Mouse (Mus musculus) embryonic facial prominence, embryonic 12.5 days (tissue): ENCODE data around the gene Trim80. TPM values are rescaled to one million over a fixed set of nuclear protein-coding genes. Genes with fewer than 3 reads are reported as not detected.
"Not testable (repeated sequence)": the region's sequence is repeated elsewhere in the genome, so short reads cannot be mapped to it uniquely, and the experiment has no call there.

Experiments used
- ATAC-seq: fragments of 200-750 bp; cut with Nextera tagmentation; 2 replicates; pipeline ENCODE4 v1.8.0; 2017; ENCODE audit not compliant: insufficient number of reproducible peaks, insufficient read depth, low FRiP score, low TSS enrichment
- H3K27ac ChIP-seq: fragments of 300-500 bp; sonication (generic); 2 replicates; pipeline ENCODE4 v1.5.1; 2016; ENCODE audit warnings: mild to moderate bottlenecking
- H3K27me3 ChIP-seq: fragments of 300-500 bp; sonication (generic); 2 replicates; pipeline ENCODE4 v1.6.1; 2016; ENCODE audit warnings: mild to moderate bottlenecking, moderate library complexity
- H3K36me3 ChIP-seq: fragments of 300-500 bp; sonication (generic); 2 replicates; pipeline ENCODE4 v1.6.1; 2016; ENCODE audit warnings: mild to moderate bottlenecking
- H3K4me1 ChIP-seq: fragments of 300-500 bp; sonication (generic); 2 replicates; pipeline ENCODE4 v1.6.1; 2016
- H3K4me2 ChIP-seq: fragments of 300-500 bp; sonication (generic); replicated peaks from 2 replicates; pipeline ENCODE4 v1.6.1; 2016; ENCODE audit warnings: mild to moderate bottlenecking, moderate library complexity
- H3K4me3 ChIP-seq: fragments of 300-500 bp; sonication (generic); 2 replicates; pipeline ENCODE4 v1.5.1; 2016; ENCODE audit warnings: mild to moderate bottlenecking
- H3K9ac ChIP-seq: fragments of 300-500 bp; sonication (generic); 2 replicates; pipeline ENCODE4 v1.6.1; 2016; ENCODE audit warnings: mild to moderate bottlenecking, moderate library complexity
- H3K9me3 ChIP-seq: fragments of 300-500 bp; sonication (generic); 2 replicates; pipeline ENCODE4 v1.6.1; 2016; ENCODE audit warnings: mild to moderate bottlenecking, moderate library complexity
- WGBS: fragments of 180-500 bp; shearing (Covaris S2); methylation state at CpG from one replicate; pipeline ENCODE4 v1.1.7; 2016; 5-methylcytosine and 5-hydroxymethylcytosine counted together
- polyA plus RNA-seq: library from polyadenylated mRNA; unstranded; fragments of >200 nt; fragmentation: Nextera tagmentation; extraction: Ambion mirVana; gene quantifications from 2 replicates; pipeline ENCODE4 v1.2.1, GENCODE M21; 2016

Gene Trim80
- polyA plus RNA-seq, 1 experiment from 2014 or later, result not detected

- Histone ChIP-seq H3K36me3 (no peaks in the 10 kb centered on the region), H3K9ac (no peak overlapping the region), H3K9me3 (no peaks in the 10 kb centered on the region), H3K27ac (no peak overlapping the region), H3K27me3 (0 out of 2 replicates have a peak, but pooled peaks cover 1% of the 10 kb centered on the region), H3K4me1 (peaks cover 3% of the 10 kb centered on the region), H3K4me3 (no peak overlapping the region), H3K4me2 (no peak overlapping the region)
- ATAC-seq, result no peak
- WGBS, result 85% methylated on average over 8 of the region's 8 CpGs
These were observed 11.5 kb downstream of the Trim80 start for GRCm38 (mm10) chr11:115451781-115452241.

GRCm38 (mm10) chr11:115452281-115452860, 12.0 kb downstream of the Trim80 start:
- H3K27me3 ChIP-seq, result no peaks in the 10 kb centered on the region
- H3K4me3 ChIP-seq, result no peak overlapping the region
- no peak overlapping the region for H3K9ac ChIP-seq
- no peak for ATAC-seq
- no peaks in the 10 kb centered on the region for H3K36me3 ChIP-seq
- no peaks in the 10 kb centered on the region for H3K9me3 ChIP-seq
- WGBS, result 83% methylated on average over 7 of the region's 7 CpGs
- H3K4me2 ChIP-seq, result no peak overlapping the region
- no peak overlapping the region for H3K27ac ChIP-seq
- H3K4me1 ChIP-seq, result no peaks in the 10 kb centered on the region

GRCm38 (mm10) chr11:115453306-115453705, 13.0 kb downstream of the Trim80 start:
- Histone ChIP-seq H3K9me3 (no peaks in the 10 kb centered on the region), H3K4me2 (no peak overlapping the region), H3K4me1 (no peaks in the 10 kb centered on the region), H3K9ac (no peak overlapping the region), H3K4me3 (no peak overlapping the region), H3K36me3 (no peaks in the 10 kb centered on the region), H3K27me3 (no peaks in the 10 kb centered on the region), H3K27ac (no peak overlapping the region)
- ATAC-seq, result no peak
- 82% methylated on average over 4 of the region's 4 CpGs for WGBS

- H3K4me1 ChIP-seq, H3K4me2 ChIP-seq, H3K27ac ChIP-seq, H3K9me3 ChIP-seq, H3K9ac ChIP-seq, ATAC-seq, H3K36me3 ChIP-seq, H3K4me3 ChIP-seq, H3K27me3 ChIP-seq: not testable (repeated sequence)
- WGBS, result 80% methylated on average over 6 of the region's 6 CpGs
These were observed 14.5 kb downstream of the Trim80 start for GRCm38 (mm10) chr11:115454822-115455221.

- Histone ChIP-seq H3K4me2 (no peak overlapping the region), H3K36me3 (no peaks in the 10 kb centered on the region), H3K27me3 (no peaks in the 10 kb centered on the region), H3K4me3 (no peak overlapping the region), H3K27ac (no peak overlapping the region), H3K9me3 (no peaks in the 10 kb centered on the region), H3K4me1 (no peaks in the 10 kb centered on the region), H3K9ac (no peak overlapping the region)
- WGBS, result 88% methylated on average over 15 of the region's 15 CpGs
- ATAC-seq, result no peak
These were observed 15.3 kb downstream of the Trim80 start for GRCm38 (mm10) chr11:115455619-115456018.

- no peak for ATAC-seq
- Histone ChIP-seq H3K4me3 (no peak overlapping the region), H3K4me1 (no peaks in the 10 kb centered on the region), H3K27me3 (no peaks in the 10 kb centered on the region), H3K36me3 (no peaks in the 10 kb centered on the region), H3K9ac (no peak overlapping the region), H3K9me3 (no peaks in the 10 kb centered on the region), H3K27ac (no peak overlapping the region), H3K4me2 (no peak overlapping the region)
- WGBS, result 83% methylated on average over 5 of the region's 5 CpGs
These were observed 15.8 kb downstream of the Trim80 start for GRCm38 (mm10) chr11:115456182-115456581.

GRCm38 (mm10) chr11:115457405-115457804, 17.1 kb downstream of the Trim80 start:
- H3K4me2 ChIP-seq, result no peak overlapping the region
- no peaks in the 10 kb centered on the region for H3K9me3 ChIP-seq
- ATAC-seq, result no peak
- WGBS, result 19% methylated on average over 6 of the region's 6 CpGs
- H3K27me3 ChIP-seq, result no peaks in the 10 kb centered on the region
- H3K27ac ChIP-seq, result no peak overlapping the region
- H3K4me3 ChIP-seq, result no peak overlapping the region
- H3K4me1 ChIP-seq, result no peaks in the 10 kb centered on the region
- no peak overlapping the region for H3K9ac ChIP-seq
- no peaks in the 10 kb centered on the region for H3K36me3 ChIP-seq

- Histone ChIP-seq H3K4me2 (no peak overlapping the region), H3K27ac (no peak overlapping the region), H3K27me3 (no peaks in the 10 kb centered on the region), H3K4me3 (no peak overlapping the region), H3K9me3 (no peaks in the 10 kb centered on the region), H3K36me3 (no peaks in the 10 kb centered on the region), H3K9ac (no peak overlapping the region), H3K4me1 (no peaks in the 10 kb centered on the region)
- no peak for ATAC-seq
- WGBS, result 23% methylated on average over 8 of the region's 8 CpGs
These were observed 20.6 kb downstream of the Trim80 start for GRCm38 (mm10) chr11:115460976-115461375.

GRCm38 (mm10) chr11:115461846-115462242, 21.5 kb downstream of the Trim80 start:
- 81% methylated on average over 5 of the region's 5 CpGs for WGBS
- peaks cover 3% of the 10 kb centered on the region; the same call in 1 of the 2 replicates for H3K4me1 ChIP-seq
- H3K36me3 ChIP-seq, result no peaks in the 10 kb centered on the region
- no peaks in the 10 kb centered on the region for H3K27me3 ChIP-seq
- no peak for ATAC-seq
- no peak overlapping the region for H3K9ac ChIP-seq
- no peak overlapping the region for H3K4me2 ChIP-seq
- H3K27ac ChIP-seq, result no peak overlapping the region
- H3K9me3 ChIP-seq, result no peaks in the 10 kb centered on the region
- H3K4me3 ChIP-seq, result no peak overlapping the region

GRCm38 (mm10) chr11:115462243-115462891, 22.0 kb downstream of the Trim80 start, which contains the start of gene Slc16a5:
Gene Slc16a5 (plus strand): TSS chr11:115462474.
- 73% methylated on average over 16 of the region's 16 CpGs for WGBS
- ATAC-seq, result no peak
- Histone ChIP-seq H3K27me3 (no peaks in the 10 kb centered on the region), H3K9me3 (no peaks in the 10 kb centered on the region), H3K4me3 (no peak within 1 kb of the TSS), H3K4me1 (peaks cover 8% of the 10 kb centered on the region), H3K36me3 (no peaks in the 10 kb centered on the region), H3K27ac (no peak within 1 kb of the TSS), H3K4me2 (no peak within 1 kb of the TSS), H3K9ac (no peak within 1 kb of the TSS)

GRCm38 (mm10) chr11:115463397-115463796, 23.1 kb downstream of the Trim80 start:
- Histone ChIP-seq H3K4me2 (no peak overlapping the region), H3K4me1 (peaks cover 13% of the 10 kb centered on the region), H3K9me3 (no peaks in the 10 kb centered on the region), H3K27me3 (no peaks in the 10 kb centered on the region), H3K36me3 (no peaks in the 10 kb centered on the region), H3K4me3 (no peak overlapping the region), H3K9ac (no peak overlapping the region), H3K27ac (no peak overlapping the region)
- no peak for ATAC-seq
- 73% methylated on average over 11 of the region's 11 CpGs for WGBS

GRCm38 (mm10) chr11:115464851-115465250, 24.5 kb downstream of the Trim80 start:
- Histone ChIP-seq H3K27me3 (no peaks in the 10 kb centered on the region), H3K9me3 (no peaks in the 10 kb centered on the region), H3K9ac (no peak overlapping the region), H3K4me2 (no peak overlapping the region), H3K27ac (no peak overlapping the region), H3K4me1 (peaks cover 13% of the 10 kb centered on the region), H3K36me3 (no peaks in the 10 kb centered on the region), H3K4me3 (no peak overlapping the region)
- no peak for ATAC-seq
- WGBS, result 87% methylated on average over 8 of the region's 8 CpGs
